Mouse (Mus musculus): Measurements from ENCODE around the gene Hepacam2. TPM values are rescaled to one million over a fixed set of nuclear protein-coding genes. Genes with fewer than 3 reads are reported as not detected.
"Not testable (repeated sequence)": the region's sequence is repeated elsewhere in the genome, so short reads cannot be mapped to it uniquely, and the experiment has no call there.

Gene Hepacam2
- polyA plus RNA-seq (2015; fragmentation: Nextera tagmentation; extraction: Ambion mirVana) = 1.5 and 1.8 TPM in 2 replicates

- Histone ChIP-seq H3K27ac (replicated peaks) (no peak within 1 kb of the TSS), H3K9me3 (replicated peaks) (no peaks in the 10 kb centered on the region), H3K9ac (peak within 1 kb of the TSS; percentile 65), H3K27me3 (no peaks in the 10 kb centered on the region), H3K4me2 (replicated peaks) (peak within 1 kb of the TSS; percentile 89), H3K4me3 (replicated peaks) (peak within 1 kb of the TSS; percentile 89), H3K36me3 (no peaks in the 10 kb centered on the region), H3K4me1 (peaks cover 5% of the 10 kb centered on the region; the same call in 1 of the 2 replicates)
- under 1% methylated on average over 28 of the region's 28 CpGs for WGBS
- peak; percentile 97 for ATAC-seq (ENCODE audit: insufficient number of reproducible peaks, low FRiP score, low TSS enrichment, low read depth)
These were observed at the start of gene Hepacam2, which contains the start of gene Vps50 for GRCm38 (mm10) chr6:3498162-3498848. Gene Hepacam2 (minus strand): TSS chr6:3498298. Gene Vps50 (plus strand): TSS chr6:3498382.

DNA sequence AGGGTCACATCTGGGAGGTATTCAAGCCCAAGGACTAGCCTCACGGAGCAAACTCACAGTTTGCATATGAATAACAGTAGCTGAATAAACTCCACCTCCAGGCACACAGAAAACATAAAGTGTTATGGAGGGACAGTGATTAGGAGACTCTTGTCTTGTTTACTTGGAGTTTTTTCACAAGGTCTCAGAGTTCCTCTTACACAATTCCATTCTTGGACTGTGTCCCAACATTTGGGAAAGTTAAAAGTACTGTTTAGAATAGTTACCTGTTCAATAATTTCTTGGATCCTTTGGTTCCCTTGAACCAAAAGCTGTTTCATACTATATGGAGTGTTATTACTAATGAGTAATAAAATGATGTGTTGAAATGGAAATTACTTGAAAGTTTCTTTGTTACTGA lies 46.9 kb upstream of the Hepacam2 start:
- H3K36me3 ChIP-seq = peaks cover 3% of the 10 kb centered on the region; the same call in 1 of the 2 replicates
- 50% methylated on average over 1 of the region's 1 CpGs for WGBS
- H3K9me3 ChIP-seq (replicated peaks) = no peaks in the 10 kb centered on the region
- H3K4me2 ChIP-seq (replicated peaks) = no peak overlapping the region
- H3K27ac ChIP-seq (replicated peaks) = no peak overlapping the region
- no peak overlapping the region for H3K4me3 ChIP-seq (replicated peaks)
- H3K4me1 ChIP-seq = no peaks in the 10 kb centered on the region
- no peaks in the 10 kb centered on the region for H3K27me3 ChIP-seq
- no peak overlapping the region for H3K9ac ChIP-seq
- no peak for ATAC-seq (ENCODE audit: insufficient number of reproducible peaks, low FRiP score, low TSS enrichment, low read depth)

DNA sequence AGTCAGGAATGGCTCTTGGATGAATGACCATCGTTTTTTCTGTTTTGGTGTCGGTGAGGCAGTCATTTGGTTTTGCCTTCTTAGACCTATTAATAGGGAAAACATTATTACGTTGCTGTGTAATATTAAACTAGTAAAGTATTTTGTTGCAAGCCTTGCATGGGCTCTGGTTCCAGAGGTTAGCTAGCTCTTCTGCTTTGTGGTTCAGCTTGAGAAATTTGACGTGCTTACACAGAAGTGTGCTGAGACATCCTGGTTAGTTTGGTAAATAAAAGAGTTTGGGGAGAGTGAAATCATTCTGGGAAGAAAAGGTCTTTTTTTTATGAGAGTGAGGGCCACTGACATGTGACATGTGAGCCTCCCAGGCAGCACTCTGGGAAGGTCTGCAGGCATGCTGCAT lies 45.8 kb upstream of the Hepacam2 start:
- peaks cover 3% of the 10 kb centered on the region; the same call in 1 of the 2 replicates for H3K36me3 ChIP-seq
- H3K9ac ChIP-seq = no peak overlapping the region
- H3K4me2 ChIP-seq (replicated peaks) = no peak overlapping the region
- no peak overlapping the region for H3K27ac ChIP-seq (replicated peaks)
- no peaks in the 10 kb centered on the region for H3K4me1 ChIP-seq
- H3K9me3 ChIP-seq (replicated peaks) = no peaks in the 10 kb centered on the region
- no peaks in the 10 kb centered on the region for H3K27me3 ChIP-seq
- ATAC-seq (ENCODE audit: insufficient number of reproducible peaks, low FRiP score, low TSS enrichment, low read depth) = no peak
- H3K4me3 ChIP-seq (replicated peaks) = no peak overlapping the region
- 78% methylated on average over 4 of the region's 4 CpGs for WGBS

DNA sequence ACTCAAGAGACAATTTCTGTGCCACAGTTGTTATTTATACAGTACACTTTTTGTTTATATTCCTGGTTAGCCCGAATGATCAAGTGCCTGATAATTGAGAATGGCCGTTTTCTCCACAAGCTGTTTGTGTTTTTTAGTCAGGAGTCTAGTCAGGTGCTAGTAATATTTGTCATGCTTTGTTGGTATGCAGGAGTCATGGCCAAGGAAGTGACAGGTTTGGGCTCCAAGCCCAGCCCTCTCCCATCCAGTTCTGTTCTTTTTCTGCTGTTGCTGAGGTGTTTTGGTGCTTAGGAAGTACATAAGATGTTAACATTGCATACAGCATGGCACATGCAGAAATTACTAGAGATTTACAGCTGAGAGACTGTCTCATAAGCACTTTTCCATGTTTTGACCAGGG lies 41.4 kb upstream of the Hepacam2 start:
- Histone ChIP-seq H3K27me3 (no peaks in the 10 kb centered on the region), H3K27ac (replicated peaks) (no peak overlapping the region), H3K36me3 (peaks cover 6% of the 10 kb centered on the region; the same call in 1 of the 2 replicates), H3K4me1 (no peaks in the 10 kb centered on the region), H3K4me3 (replicated peaks) (no peak overlapping the region), H3K9ac (no peak overlapping the region), H3K9me3 (replicated peaks) (no peaks in the 10 kb centered on the region), H3K4me2 (replicated peaks) (no peak overlapping the region)
- 85% methylated on average over 2 of the region's 2 CpGs for WGBS
- no peak for ATAC-seq (ENCODE audit: insufficient number of reproducible peaks, low FRiP score, low TSS enrichment, low read depth)

DNA sequence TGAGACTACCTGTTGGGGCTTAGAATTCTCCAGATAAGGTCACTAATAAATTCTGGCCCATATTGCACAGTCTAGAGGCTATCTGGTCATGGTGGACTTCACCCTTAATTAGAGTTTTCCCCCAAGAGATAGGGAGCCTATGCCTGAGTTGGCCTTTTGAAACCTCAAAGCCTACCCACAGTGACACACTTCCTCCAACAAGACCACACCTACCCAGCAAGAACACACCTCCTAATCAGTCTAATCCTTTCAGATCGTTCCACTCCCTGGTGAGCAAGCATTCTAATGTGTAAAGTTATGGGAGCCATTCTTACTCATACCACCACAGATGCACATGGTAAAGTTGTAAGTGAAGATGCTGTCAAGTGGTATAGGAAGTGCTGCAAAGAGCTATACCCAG lies 38.0 kb upstream of the Hepacam2 start:
- H3K36me3 ChIP-seq = peaks cover 6% of the 10 kb centered on the region; the same call in 1 of the 2 replicates
- no peak overlapping the region for H3K4me3 ChIP-seq (replicated peaks)
- no peak overlapping the region for H3K27ac ChIP-seq (replicated peaks)
- WGBS = 68% methylated on average over 1 of the region's 1 CpGs
- no peak overlapping the region for H3K9ac ChIP-seq
- no peak for ATAC-seq (ENCODE audit: insufficient number of reproducible peaks, low FRiP score, low TSS enrichment, low read depth)
- no peaks in the 10 kb centered on the region for H3K4me1 ChIP-seq
- no peak overlapping the region for H3K4me2 ChIP-seq (replicated peaks)
- H3K27me3 ChIP-seq = no peaks in the 10 kb centered on the region
- no peaks in the 10 kb centered on the region for H3K9me3 ChIP-seq (replicated peaks)

DNA sequence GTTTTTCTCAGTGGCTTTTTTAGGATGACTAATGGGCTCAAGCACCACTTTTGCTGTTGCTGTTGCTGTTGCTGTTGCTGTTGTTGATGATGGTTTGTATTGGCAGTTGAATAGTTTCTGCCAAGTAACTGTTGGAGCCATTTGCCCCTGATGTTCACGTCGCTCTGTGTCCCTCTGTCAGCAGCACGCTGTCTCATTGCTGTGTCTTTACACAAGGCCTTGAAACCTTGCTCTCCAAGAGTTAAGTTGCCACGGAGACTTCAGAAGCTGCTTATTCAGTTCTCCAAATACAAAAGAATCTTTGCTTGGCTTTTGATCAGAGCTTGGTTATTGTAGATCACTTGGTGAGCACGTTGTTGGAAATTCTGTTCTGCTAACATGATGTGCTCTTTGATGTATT lies 33.3 kb upstream of the Hepacam2 start:
- no peak overlapping the region for H3K9ac ChIP-seq
- ATAC-seq (ENCODE audit: insufficient number of reproducible peaks, low FRiP score, low TSS enrichment, low read depth) = no peak
- WGBS = 59% methylated on average over 5 of the region's 5 CpGs
- H3K27me3 ChIP-seq = no peaks in the 10 kb centered on the region
- H3K27ac ChIP-seq (replicated peaks) = no peak overlapping the region
- H3K4me2 ChIP-seq (replicated peaks) = no peak overlapping the region
- peaks cover 6% of the 10 kb centered on the region; the same call in 1 of the 2 replicates for H3K36me3 ChIP-seq
- H3K4me1 ChIP-seq = no peaks in the 10 kb centered on the region
- H3K4me3 ChIP-seq (replicated peaks) = no peak overlapping the region
- no peaks in the 10 kb centered on the region for H3K9me3 ChIP-seq (replicated peaks)

- H3K9ac ChIP-seq = no peak overlapping the region
- no peaks in the 10 kb centered on the region for H3K4me1 ChIP-seq
- 89% methylated on average over 4 of the region's 4 CpGs for WGBS
- 0 out of 2 replicates have a peak, but pooled peaks cover 3% of the 10 kb centered on the region for H3K36me3 ChIP-seq
- no peaks in the 10 kb centered on the region for H3K27me3 ChIP-seq
- no peaks in the 10 kb centered on the region for H3K9me3 ChIP-seq (replicated peaks)
- no peak overlapping the region for H3K27ac ChIP-seq (replicated peaks)
- no peak overlapping the region for H3K4me3 ChIP-seq (replicated peaks)
- H3K4me2 ChIP-seq (replicated peaks) = no peak overlapping the region
- no peak for ATAC-seq (ENCODE audit: insufficient number of reproducible peaks, low FRiP score, low TSS enrichment, low read depth)
These were observed 30.1 kb upstream of the Hepacam2 start for GRCm38 (mm10) chr6:3528198-3528597.

- Histone ChIP-seq H3K4me2 (replicated peaks) (no peak overlapping the region), H3K4me3 (replicated peaks) (no peak overlapping the region), H3K4me1 (no peaks in the 10 kb centered on the region), H3K9me3 (replicated peaks) (no peaks in the 10 kb centered on the region), H3K9ac (no peak overlapping the region), H3K27me3 (no peaks in the 10 kb centered on the region), H3K27ac (replicated peaks) (no peak overlapping the region), H3K36me3 (no peaks in the 10 kb centered on the region)
- 53% methylated on average over 3 of the region's 3 CpGs for WGBS
- ATAC-seq (ENCODE audit: insufficient number of reproducible peaks, low FRiP score, low TSS enrichment, low read depth) = no peak
These were observed 14.5 kb upstream of the Hepacam2 start for GRCm38 (mm10) chr6:3512611-3513010.

DNA sequence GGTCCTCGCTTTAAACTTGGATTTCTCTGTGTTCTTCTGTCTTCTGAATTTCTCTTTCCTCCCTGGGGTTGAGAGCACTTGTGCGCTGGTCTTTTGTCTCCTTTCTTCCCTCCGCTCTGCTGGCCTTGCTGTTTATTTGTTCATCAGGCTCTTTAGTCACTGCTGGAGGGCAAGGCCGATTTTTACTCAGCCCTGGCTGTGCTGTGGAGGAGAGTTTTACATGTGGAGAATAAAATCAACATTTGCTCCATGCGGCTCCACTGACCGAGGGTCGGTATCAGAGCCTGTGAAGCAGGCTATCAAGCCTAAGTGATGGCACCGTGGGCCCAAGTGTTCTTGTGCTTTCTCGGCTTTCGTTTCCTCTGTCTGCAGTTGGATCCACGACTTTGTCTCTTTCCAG lies 13.5 kb upstream of the Hepacam2 start:
- Histone ChIP-seq H3K27ac (replicated peaks) (no peak overlapping the region), H3K4me3 (replicated peaks) (no peak overlapping the region), H3K9ac (no peak overlapping the region), H3K9me3 (replicated peaks) (no peaks in the 10 kb centered on the region), H3K4me2 (replicated peaks) (no peak overlapping the region), H3K4me1 (no peaks in the 10 kb centered on the region), H3K36me3 (no peaks in the 10 kb centered on the region), H3K27me3 (no peaks in the 10 kb centered on the region)
- ATAC-seq (ENCODE audit: insufficient number of reproducible peaks, low FRiP score, low TSS enrichment, low read depth) = no peak
- 75% methylated on average over 11 of the region's 11 CpGs for WGBS

DNA sequence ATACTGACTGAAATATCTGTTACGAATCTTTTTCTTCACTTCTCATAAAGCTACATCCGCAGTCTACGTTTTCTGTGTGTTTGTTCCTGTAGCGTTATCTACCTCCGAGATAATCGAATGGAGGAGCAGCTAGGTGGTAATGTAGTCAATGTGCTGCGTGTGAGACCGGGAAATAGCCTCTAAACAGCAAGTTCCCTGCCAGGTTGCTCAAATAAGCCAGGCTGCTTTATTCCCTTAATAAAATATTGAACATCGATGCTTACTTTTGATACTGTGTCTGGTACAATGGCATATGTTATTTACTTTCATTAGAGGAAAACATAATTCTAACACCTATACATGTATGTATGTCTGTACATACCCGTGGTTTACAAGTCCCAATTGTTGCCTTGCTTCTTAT lies 13.0 kb upstream of the Hepacam2 start:
- no peak overlapping the region for H3K9ac ChIP-seq
- no peaks in the 10 kb centered on the region for H3K4me1 ChIP-seq
- whole genome bisulfite sequencing = 90% methylated on average over 10 of the region's 10 CpGs
- H3K27ac ChIP-seq (replicated peaks) = no peak overlapping the region
- no peaks in the 10 kb centered on the region for H3K27me3 ChIP-seq
- no peaks in the 10 kb centered on the region for H3K9me3 ChIP-seq (replicated peaks)
- no peak overlapping the region for H3K4me2 ChIP-seq (replicated peaks)
- ATAC-seq (ENCODE audit: insufficient number of reproducible peaks, low FRiP score, low TSS enrichment, low read depth) = no peak
- no peak overlapping the region for H3K4me3 ChIP-seq (replicated peaks)
- H3K36me3 ChIP-seq = no peaks in the 10 kb centered on the region

- Histone ChIP-seq H3K9ac (no peak overlapping the region), H3K27me3 (no peaks in the 10 kb centered on the region), H3K4me1 (no peaks in the 10 kb centered on the region), H3K4me2 (replicated peaks) (no peak overlapping the region), H3K27ac (replicated peaks) (no peak overlapping the region), H3K36me3 (no peaks in the 10 kb centered on the region), H3K9me3 (replicated peaks) (no peaks in the 10 kb centered on the region), H3K4me3 (replicated peaks) (no peak overlapping the region)
- WGBS = 9% methylated on average over 2 of the region's 2 CpGs
- ATAC-seq (ENCODE audit: insufficient number of reproducible peaks, low FRiP score, low TSS enrichment, low read depth) = no peak
These were observed 11.7 kb upstream of the Hepacam2 start for GRCm38 (mm10) chr6:3509782-3510181.

- not testable (repeated sequence) for H3K4me1 ChIP-seq; H3K27me3 ChIP-seq; H3K9me3 ChIP-seq (replicated peaks); H3K27ac ChIP-seq (replicated peaks); H3K9ac ChIP-seq; H3K36me3 ChIP-seq; H3K4me3 ChIP-seq (replicated peaks); H3K4me2 ChIP-seq (replicated peaks); ATAC-seq (ENCODE audit: insufficient number of reproducible peaks, low FRiP score, low TSS enrichment, low read depth)
- WGBS = 67% methylated on average over 2 of the region's 2 CpGs
These were observed 10.1 kb upstream of the Hepacam2 start for GRCm38 (mm10) chr6:3508151-3508550.
